27 mouse cellular contexts compared by ENCODE assay signal in genomic region chr13:39278101-39278500, GRCm38 (mm10).
DNase-seq lines count a peak whose midpoint lies in the region; ATAC-seq lines count a peak whose summit lies in the region.
"Had no signal": no experiment of that assay in that cellular context is flagged by ENCODE, and none has a peak within 500 bp of the region (broad histone marks: within the 10 kb centered on the region; RNA-seq: fewer than 3 reads in every experiment).

No protein-coding gene starts in this region.

- no peak overlapping the region for H3K4me3 ChIP-seq in heart, embryonic 12.5 days
- H3K4me3 ChIP-seq: embryonic facial prominence, embryonic 12.5 days; heart, adult 2 months; hindbrain, embryonic 12.5 days; intestine, embryonic 15.5 days; liver, embryonic 12.5 days; midbrain, embryonic 13.5 days had no signal

- H3K4me1 ChIP-seq in heart, embryonic 12.5 days (replicated peaks): peaks cover 3% of the 10 kb centered on the region; the same call in 1 of the 2 replicates
- H3K4me1 ChIP-seq: embryonic facial prominence, embryonic 12.5 days; hindbrain, embryonic 12.5 days; intestine, embryonic 15.5 days; liver, embryonic 12.5 days; midbrain, embryonic 13.5 days had no signal

- no peaks in the 10 kb centered on the region for H3K36me3 ChIP-seq in heart, embryonic 12.5 days
- H3K36me3 ChIP-seq: embryonic facial prominence, embryonic 12.5 days; hindbrain, embryonic 12.5 days; intestine, embryonic 15.5 days; liver, embryonic 12.5 days; midbrain, embryonic 13.5 days had no signal

- intact Hi-C loops in heart, postnatal 14 days (cut with DNase I): no loop called here

- WGBS in heart, embryonic 12.5 days: 65% methylated on average over 1 of the region's 1 CpGs

- H3K27ac ChIP-seq in heart, embryonic 12.5 days (ENCODE audit: poor library complexity, severe bottlenecking): no peak overlapping the region
- H3K27ac ChIP-seq: embryonic facial prominence, embryonic 12.5 days; heart, adult 2 months; hindbrain, embryonic 12.5 days; hindbrain, postnatal 0 days; intestine, embryonic 15.5 days; liver, embryonic 12.5 days; macrophage; midbrain, embryonic 13.5 days had no signal

- no peak overlapping the region for H3K4me2 ChIP-seq in heart, embryonic 12.5 days
- H3K4me2 ChIP-seq: embryonic facial prominence, embryonic 12.5 days; hindbrain, embryonic 12.5 days; intestine, embryonic 15.5 days; liver, embryonic 12.5 days; midbrain, embryonic 13.5 days had no signal

- H3K9me3 ChIP-seq in heart, embryonic 12.5 days (replicated peaks): no peaks in the 10 kb centered on the region
- H3K9me3 ChIP-seq: embryonic facial prominence, embryonic 12.5 days; hindbrain, embryonic 12.5 days; intestine, embryonic 15.5 days; liver, embryonic 12.5 days; midbrain, embryonic 13.5 days had no signal

- no peak; the same call in 1 of the 2 replicates for ATAC-seq in heart, embryonic 12.5 days (ENCODE audit: insufficient number of reproducible peaks, low FRiP score)
- ATAC-seq: CD4-positive, CD25-positive, alpha-beta regulatory T cell, adult 4 months; forebrain, embryonic 14.5 days; hindbrain, postnatal 0 days; intestine, embryonic 15.5 days; liver, embryonic 12.5 days; liver, postnatal 0 days; midbrain, embryonic 13.5 days had no signal

- no peaks in the 10 kb centered on the region for H3K27me3 ChIP-seq in heart, embryonic 12.5 days (replicated peaks)
- H3K27me3 ChIP-seq: hindbrain, embryonic 12.5 days; intestine, embryonic 15.5 days; liver, embryonic 12.5 days; midbrain, embryonic 13.5 days had no signal

- peak; percentile 4 to 5 for DNase-seq in heart, postnatal 14 days
- peak; percentile 55 for DNase-seq in kidney, postnatal 14 days
- DNase-seq in kidney, adult 11 months: no peak
- peak; percentile 22 for DNase-seq in urinary bladder, postnatal 14 days (ENCODE audit: low spot score)
- DNase-seq in urinary bladder, postnatal 10 days (ENCODE audit: low spot score): no peak
- DNase-seq in thymus, postnatal 36 days: no peak
- DNase-seq: adrenal gland, postnatal 25 days; cerebellum, adult 11-12 months; cerebellum, adult 9-11 months; embryo, embryonic 11 days; gastrocnemius, postnatal 25 days; layer of hippocampus, postnatal 36 days; left cerebral cortex, postnatal 4 days; liver, postnatal 0 days; thymus, adult 2 months; thymus, postnatal 4 days had no signal

- no peak overlapping the region for H3K9ac ChIP-seq in heart, embryonic 12.5 days
- H3K9ac ChIP-seq: embryonic facial prominence, embryonic 12.5 days; hindbrain, embryonic 12.5 days; intestine, embryonic 15.5 days; liver, embryonic 12.5 days; liver, postnatal 0 days; midbrain, embryonic 13.5 days had no signal

Comparison
In these comparisons a context has a peak if more than half of its experiments do, and no peak if none do; other contexts are left out.
1. DNase-seq: peak in heart, postnatal 14 days (2 of 2), kidney, postnatal 14 days (single experiment) and urinary bladder, postnatal 14 days (single experiment); none in kidney, adult 11 months (single experiment), urinary bladder, postnatal 10 days (single experiment) and thymus, postnatal 36 days (0 of 2).